Mouse (Mus musculus) intestine, embryonic 14.5 days (tissue): ENCODE results near the gene Map3k12. TPM values are rescaled to one million over a fixed set of nuclear protein-coding genes. Genes with fewer than 3 reads are reported as not detected.

ENCODE experiments used
- ATAC-seq: fragments of 200-750 bp; cut with Nextera tagmentation; replicated peaks from 2 replicates; pipeline ENCODE4 v1.8.0; 2017; ENCODE audit warnings: low read depth, moderate number of reproducible peaks, moderate TSS enrichment, moderate library complexity; ENCODE audit not compliant: low FRiP score, low TSS enrichment
- DNase-seq: peaks from one replicate; pipeline ENCODE4 v3.0.0-alpha.2; 2018; ENCODE audit warnings: low spot score
- H3K27ac ChIP-seq: fragments of 300-500 bp; sonication (generic); 2 replicates; pipeline ENCODE4 v1.5.1; 2014; ENCODE audit warnings: low read depth, mild to moderate bottlenecking, control low read depth
- H3K27me3 ChIP-seq: fragments of 300-500 bp; sonication (generic); replicated peaks from 2 replicates; pipeline ENCODE4 v1.6.1; 2014; ENCODE audit warnings: low read length, control low read depth; ENCODE audit not compliant: control insufficient read depth, insufficient read depth
- H3K36me3 ChIP-seq: fragments of 300-500 bp; sonication (generic); 2 replicates; pipeline ENCODE4 v1.6.1; 2014; ENCODE audit warnings: low read length, control low read depth; ENCODE audit not compliant: control insufficient read depth, insufficient read depth
- H3K4me1 ChIP-seq: fragments of 300-500 bp; sonication (generic); replicated peaks from 2 replicates; pipeline ENCODE4 v1.6.1; 2014; ENCODE audit warnings: low read length, control low read depth, mixed read lengths; ENCODE audit not compliant: control insufficient read depth, insufficient read depth
- H3K4me2 ChIP-seq: fragments of 300-500 bp; sonication (generic); 2 replicates; pipeline ENCODE4 v1.6.1; 2014; ENCODE audit warnings: low read length
- H3K4me3 ChIP-seq: fragments of 300-500 bp; sonication (generic); 2 replicates; pipeline ENCODE4 v1.5.1; 2014; ENCODE audit warnings: low read depth, low read length, control low read depth, mixed read lengths
- H3K9ac ChIP-seq: fragments of 300-500 bp; sonication (generic); 2 replicates; pipeline ENCODE4 v1.6.1; 2014; ENCODE audit warnings: mild to moderate bottlenecking, low read length
- H3K9me3 ChIP-seq: fragments of 300-500 bp; sonication (generic); 2 replicates; pipeline ENCODE4 v1.6.1; 2016; ENCODE audit warnings: low read length, control low read depth; ENCODE audit not compliant: control insufficient read depth
- WGBS: fragments of 180-500 bp; shearing (Covaris S2); extraction: QIAGEN DNeasy Blood & Tissue Kit; methylation state at CpG from one replicate; pipeline ENCODE4 v1.1.7; 2014; 5-methylcytosine and 5-hydroxymethylcytosine counted together
- polyA plus RNA-seq: library from polyadenylated mRNA; unstranded; fragments of >200 nt; fragmentation: Nextera tagmentation; extraction: Ambion mirVana; gene quantifications from 2 replicates; pipeline ENCODE4 v1.2.1, GENCODE M21; 2014

Map3k12 gene
- polyA plus RNA-seq, 1 experiment from 2014 or later = 14.9 TPM

DNA sequence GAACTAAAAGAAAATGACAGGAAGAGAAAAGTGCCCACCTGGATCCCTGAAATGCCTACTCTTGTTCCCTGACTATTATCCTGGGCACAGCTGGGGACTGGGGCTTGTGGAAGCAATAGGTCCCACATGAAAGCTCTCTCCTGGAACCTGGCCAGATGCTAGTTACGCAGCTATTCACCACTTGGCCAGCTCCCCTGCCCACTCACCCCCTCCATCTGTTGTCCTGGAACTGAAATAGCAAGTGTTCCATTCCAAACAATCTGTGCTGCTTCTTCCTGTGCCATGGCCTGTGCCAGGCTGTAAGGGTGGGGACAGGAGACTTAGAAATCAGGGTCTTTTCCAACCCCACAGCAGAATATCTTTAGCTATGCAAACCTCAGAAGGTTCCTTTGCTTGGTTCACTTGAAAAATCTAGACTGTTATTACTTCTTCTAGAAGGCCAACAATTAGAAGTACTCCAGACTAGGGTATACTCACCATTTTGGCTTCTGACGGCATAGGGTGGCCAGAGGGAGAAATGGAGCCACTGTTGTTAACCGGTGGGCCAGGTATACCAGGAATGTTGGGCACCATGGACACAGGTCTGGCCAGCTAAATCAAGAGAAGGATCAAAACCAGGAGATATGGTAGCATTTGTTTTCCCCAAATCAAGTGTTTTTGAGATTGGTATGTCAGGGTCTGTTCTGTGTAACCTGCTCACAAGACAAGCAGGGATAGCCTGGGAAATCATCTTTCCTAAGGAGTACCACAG is 30.0 kb upstream of the Map3k12 start:
- Histone ChIP-seq H3K4me1 (no peaks in the 10 kb centered on the region), H3K27me3 (no peaks in the 10 kb centered on the region), H3K4me3 (no peak overlapping the region), H3K9me3 (no peaks in the 10 kb centered on the region), H3K36me3 (peaks cover 65% of the 10 kb centered on the region), H3K27ac (no peak overlapping the region), H3K4me2 (no peak overlapping the region), H3K9ac (no peak overlapping the region)
- DNase-seq (no peak), ATAC-seq (no peak)
- 89% methylated on average over 3 of the region's 3 CpGs for WGBS

GRCm38 (mm10) chr15:102546246-102546645 is 29.4 kb upstream of the Map3k12 start:
- no peak for ATAC-seq
- Histone ChIP-seq H3K9me3 (no peaks in the 10 kb centered on the region), H3K9ac (no peak overlapping the region), H3K4me2 (no peak overlapping the region), H3K27me3 (no peaks in the 10 kb centered on the region), H3K36me3 (peaks cover 62% of the 10 kb centered on the region), H3K4me1 (no peaks in the 10 kb centered on the region), H3K4me3 (no peak overlapping the region), H3K27ac (no peak overlapping the region)
- 88% methylated on average over 3 of the region's 3 CpGs for WGBS
- no peak for DNase-seq

- Histone ChIP-seq H3K9me3 (no peaks in the 10 kb centered on the region), H3K4me1 (no peaks in the 10 kb centered on the region), H3K4me3 (no peak overlapping the region), H3K36me3 (peaks cover 71% of the 10 kb centered on the region), H3K27ac (no peak overlapping the region), H3K4me2 (no peak overlapping the region), H3K9ac (no peak overlapping the region), H3K27me3 (no peaks in the 10 kb centered on the region)
- WGBS = 92% methylated on average over 4 of the region's 4 CpGs
- no peak for DNase-seq
- ATAC-seq = no peak
Measured at GRCm38 (mm10) chr15:102544801-102545200, 27.9 kb upstream of the Map3k12 start.

- no peaks in the 10 kb centered on the region for H3K27me3 ChIP-seq
- DNase-seq = peak; percentile 23
- no peak overlapping the region for H3K4me3 ChIP-seq
- H3K27ac ChIP-seq = no peak overlapping the region
- no peak overlapping the region for H3K4me2 ChIP-seq
- no peak overlapping the region for H3K9ac ChIP-seq
- H3K9me3 ChIP-seq = no peaks in the 10 kb centered on the region
- ATAC-seq = no peak
- no peaks in the 10 kb centered on the region for H3K4me1 ChIP-seq
- 91% methylated on average over 7 of the region's 7 CpGs for WGBS
- H3K36me3 ChIP-seq = peaks cover 91% of the 10 kb centered on the region
Measured at GRCm38 (mm10) chr15:102533926-102534325, 17.1 kb upstream of the Map3k12 start.

- Histone ChIP-seq H3K9ac (no peak overlapping the region), H3K36me3 (peaks cover 94% of the 10 kb centered on the region), H3K4me3 (no peak overlapping the region), H3K9me3 (no peaks in the 10 kb centered on the region), H3K4me1 (no peaks in the 10 kb centered on the region), H3K27ac (no peak overlapping the region), H3K4me2 (no peak overlapping the region), H3K27me3 (no peaks in the 10 kb centered on the region)
- 86% methylated on average over 3 of the region's 3 CpGs for whole genome bisulfite sequencing
- ATAC-seq (no peak), DNase-seq (peak; percentile 21)
Measured at GRCm38 (mm10) chr15:102532106-102532900, 15.4 kb upstream of the Map3k12 start.

- 73% methylated on average over 4 of the region's 4 CpGs for WGBS
- ATAC-seq (no peak), DNase-seq (peak; percentile 27)
- H3K4me3 ChIP-seq = no peak overlapping the region
- H3K4me2 ChIP-seq = no peak overlapping the region
- no peaks in the 10 kb centered on the region for H3K27me3 ChIP-seq
- no peak overlapping the region for H3K27ac ChIP-seq
- peaks cover 88% of the 10 kb centered on the region for H3K36me3 ChIP-seq
- no peaks in the 10 kb centered on the region for H3K9me3 ChIP-seq
- no peaks in the 10 kb centered on the region for H3K4me1 ChIP-seq
- no peak overlapping the region for H3K9ac ChIP-seq
Measured at GRCm38 (mm10) chr15:102531586-102531985, 14.7 kb upstream of the Map3k12 start.

GRCm38 (mm10) chr15:102530566-102530965 is 13.7 kb upstream of the Map3k12 start:
- Histone ChIP-seq H3K4me1 (no peaks in the 10 kb centered on the region), H3K27ac (no peak overlapping the region), H3K4me2 (no peak overlapping the region), H3K9me3 (no peaks in the 10 kb centered on the region), H3K9ac (no peak overlapping the region), H3K4me3 (no peak overlapping the region), H3K36me3 (peaks cover 82% of the 10 kb centered on the region), H3K27me3 (no peaks in the 10 kb centered on the region)
- no peak for ATAC-seq
- WGBS = 76% methylated on average over 4 of the region's 4 CpGs
- DNase-seq = peak; percentile 23

DNA sequence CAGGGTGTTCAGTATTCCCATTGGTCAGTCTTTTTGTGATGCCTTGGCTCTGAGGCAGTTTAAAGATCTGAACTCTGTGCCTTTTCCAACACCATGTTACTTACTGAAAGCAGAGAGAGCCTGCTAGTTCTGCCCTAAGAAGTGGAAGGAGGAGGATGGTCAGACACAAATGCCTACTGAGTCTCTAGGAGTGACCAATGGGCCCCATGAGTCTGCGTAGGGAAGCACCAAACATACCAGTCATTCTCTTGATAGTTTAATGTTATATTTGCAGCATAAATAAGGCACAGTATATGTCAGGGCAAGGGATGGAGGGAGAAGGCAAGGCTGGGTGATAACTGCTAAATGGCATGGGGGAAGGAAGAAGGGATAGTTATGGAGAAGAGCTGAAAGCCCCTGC is 11.5 kb upstream of the Map3k12 start:
- H3K27me3 ChIP-seq = no peaks in the 10 kb centered on the region
- WGBS = 91% methylated on average over 1 of the region's 1 CpGs
- ATAC-seq = no peak
- H3K4me1 ChIP-seq = no peaks in the 10 kb centered on the region
- no peaks in the 10 kb centered on the region for H3K9me3 ChIP-seq
- peak; percentile 34 for DNase-seq
- no peak overlapping the region for H3K9ac ChIP-seq
- no peak overlapping the region for H3K4me2 ChIP-seq
- peaks cover 81% of the 10 kb centered on the region for H3K36me3 ChIP-seq
- no peak overlapping the region for H3K27ac ChIP-seq
- no peak overlapping the region for H3K4me3 ChIP-seq
